Mouse (Mus musculus) heart, embryonic 12.5 days (tissue): Measurements from ENCODE around the gene Disc1. TPM values are rescaled to one million over a fixed set of nuclear protein-coding genes. Genes with fewer than 3 reads are reported as not detected.

Experiments used
- ATAC-seq: fragments of 200-750 bp; cut with Nextera tagmentation; 2 replicates; pipeline ENCODE4 v1.8.0; 2017; ENCODE audit warnings: moderate TSS enrichment, moderate library complexity; ENCODE audit not compliant: insufficient number of reproducible peaks, low FRiP score
- H3K27ac ChIP-seq: fragments of 300-500 bp; sonication (generic); 2 replicates; pipeline ENCODE4 v1.5.1; 2016; ENCODE audit warnings: mild to moderate bottlenecking, moderate library complexity; ENCODE audit not compliant: poor library complexity, severe bottlenecking
- H3K27me3 ChIP-seq: fragments of 300-500 bp; sonication (generic); replicated peaks from 2 replicates; pipeline ENCODE4 v1.6.1; 2016; ENCODE audit warnings: mild to moderate bottlenecking, moderate library complexity
- H3K36me3 ChIP-seq: fragments of 300-500 bp; sonication (generic); 2 replicates; pipeline ENCODE4 v1.6.1; 2016; ENCODE audit warnings: mild to moderate bottlenecking, moderate library complexity
- H3K4me1 ChIP-seq: fragments of 300-500 bp; sonication (generic); replicated peaks from 2 replicates; pipeline ENCODE4 v1.6.1; 2016; ENCODE audit warnings: mild to moderate bottlenecking
- H3K4me2 ChIP-seq: fragments of 300-500 bp; sonication (generic); 2 replicates; pipeline ENCODE4 v1.6.1; 2016; ENCODE audit warnings: mild to moderate bottlenecking, moderate library complexity
- H3K4me3 ChIP-seq: fragments of 300-500 bp; sonication (generic); 2 replicates; pipeline ENCODE4 v1.5.1; 2016; ENCODE audit warnings: mild to moderate bottlenecking
- H3K9ac ChIP-seq: fragments of 300-500 bp; sonication (generic); 2 replicates; pipeline ENCODE4 v1.6.1; 2016; ENCODE audit warnings: mild to moderate bottlenecking, moderate library complexity
- H3K9me3 ChIP-seq: fragments of 300-500 bp; sonication (generic); replicated peaks from 2 replicates; pipeline ENCODE4 v1.6.1; 2016; ENCODE audit warnings: mild to moderate bottlenecking, moderate library complexity
- WGBS: fragments of 180-500 bp; shearing (Covaris S2); methylation state at CpG from one replicate; pipeline ENCODE4 v1.1.7; 2016; 5-methylcytosine and 5-hydroxymethylcytosine counted together
- polyA plus RNA-seq: library from polyadenylated mRNA; unstranded; fragments of >200 nt; fragmentation: Nextera tagmentation; extraction: Ambion mirVana; gene quantifications from 2 replicates; pipeline ENCODE4 v1.2.1, GENCODE M21; 2016

Gene Disc1
- polyA plus RNA-seq, 1 experiment from 2014 or later: 2.3 TPM

- 77% methylated on average over 13 of the region's 13 CpGs for WGBS
- no peaks in the 10 kb centered on the region for H3K27me3 ChIP-seq
- no peak for ATAC-seq
- no peak overlapping the region for H3K4me3 ChIP-seq
- no peak overlapping the region for H3K4me2 ChIP-seq
- H3K9me3 ChIP-seq: no peaks in the 10 kb centered on the region
- no peak overlapping the region for H3K27ac ChIP-seq
- H3K9ac ChIP-seq: no peak overlapping the region
- peaks cover 61% of the 10 kb centered on the region for H3K4me1 ChIP-seq
- H3K36me3 ChIP-seq: no peaks in the 10 kb centered on the region
Observed at GRCm38 (mm10) chr8:125200273-125200863, 146.4 kb downstream of the Disc1 start.

DNA sequence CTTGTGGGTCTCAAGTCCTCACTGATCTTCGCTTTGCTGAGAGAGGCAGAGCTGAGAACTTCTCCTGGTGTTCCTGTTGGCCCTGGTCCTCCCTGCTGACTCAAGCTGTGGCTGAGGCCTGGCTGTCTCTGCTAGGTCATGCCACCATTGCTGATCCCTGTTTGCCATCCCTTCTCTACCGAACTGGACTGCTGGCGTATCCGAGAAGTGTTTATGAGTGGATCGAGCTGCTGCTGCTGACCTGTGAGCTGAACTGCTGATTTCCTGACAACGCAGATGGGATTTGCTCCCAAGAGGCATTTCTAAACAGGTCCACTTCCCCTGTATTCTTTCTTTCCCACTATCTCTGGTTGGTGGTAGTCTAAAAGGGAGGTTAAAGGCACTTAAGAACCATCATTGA, 147.7 kb downstream of the Disc1 start:
- H3K4me3 ChIP-seq: no peak overlapping the region
- 67% methylated on average over 6 of the region's 6 CpGs for WGBS
- H3K9ac ChIP-seq: no peak overlapping the region
- no peaks in the 10 kb centered on the region for H3K27me3 ChIP-seq
- no peak for ATAC-seq
- H3K9me3 ChIP-seq: no peaks in the 10 kb centered on the region
- H3K27ac ChIP-seq: no peak overlapping the region
- peaks cover 53% of the 10 kb centered on the region for H3K4me1 ChIP-seq
- no peaks in the 10 kb centered on the region for H3K36me3 ChIP-seq
- no peak overlapping the region for H3K4me2 ChIP-seq

GRCm38 (mm10) chr8:125203016-125203415, 149.0 kb downstream of the Disc1 start:
- Histone ChIP-seq H3K4me1 (peaks cover 49% of the 10 kb centered on the region), H3K36me3 (no peaks in the 10 kb centered on the region), H3K4me3 (no peak overlapping the region), H3K4me2 (no peak overlapping the region), H3K27ac (0 out of 2 replicates have a peak overlapping the region, but pooled peaks have one; percentile 14), H3K27me3 (no peaks in the 10 kb centered on the region), H3K9ac (no peak overlapping the region), H3K9me3 (no peaks in the 10 kb centered on the region)
- no peak for ATAC-seq
- WGBS: 57% methylated on average over 9 of the region's 9 CpGs

DNA sequence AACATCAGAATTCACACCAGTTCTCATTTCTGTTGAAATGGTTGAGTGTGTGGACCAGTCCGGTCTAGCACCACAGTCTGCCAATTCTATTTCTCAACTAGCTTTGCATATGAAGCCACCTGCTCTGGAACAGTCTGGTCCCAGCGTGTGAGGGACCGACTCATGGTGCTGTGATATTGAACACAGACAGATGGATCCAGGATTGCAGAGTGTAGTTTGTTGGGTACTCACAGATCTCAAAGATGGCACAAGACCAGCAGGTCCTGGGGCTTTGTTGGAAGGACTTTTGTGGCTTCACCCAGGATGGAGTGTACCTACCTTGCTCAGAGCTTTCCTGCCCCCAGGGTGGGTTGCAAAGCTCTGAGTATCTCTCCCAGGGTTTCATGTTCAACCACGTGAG, 151.6 kb downstream of the Disc1 start:
- WGBS: 87% methylated on average over 4 of the region's 4 CpGs
- Histone ChIP-seq H3K27ac (no peak overlapping the region), H3K9ac (no peak overlapping the region)

DNA sequence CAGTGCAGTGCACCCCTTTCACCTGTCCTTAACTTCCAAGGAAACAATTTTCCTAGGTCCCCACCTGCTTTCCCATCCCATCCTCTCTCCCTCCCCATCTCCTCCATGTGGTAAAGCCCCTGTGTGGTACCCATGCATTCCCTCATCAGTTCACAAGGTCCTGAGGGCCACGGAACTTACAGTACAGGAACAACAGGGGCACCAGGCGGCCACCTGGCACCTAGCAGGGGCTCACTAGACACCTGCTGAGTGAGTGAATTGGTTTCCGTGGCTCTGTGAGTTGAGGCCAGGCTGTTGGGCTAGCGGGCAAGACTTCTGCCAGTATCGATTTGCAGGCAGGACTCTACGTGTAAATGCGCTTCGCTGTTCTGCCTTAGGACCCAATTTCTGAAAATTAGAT, 152.4 kb downstream of the Disc1 start:
- Histone ChIP-seq H3K4me3 (no peak overlapping the region), H3K4me2 (no peak overlapping the region), H3K27me3 (no peaks in the 10 kb centered on the region), H3K27ac (no peak overlapping the region), H3K36me3 (no peaks in the 10 kb centered on the region), H3K9me3 (no peaks in the 10 kb centered on the region), H3K4me1 (peaks cover 30% of the 10 kb centered on the region), H3K9ac (no peak overlapping the region)
- WGBS: 74% methylated on average over 8 of the region's 8 CpGs
- ATAC-seq: no peak

More for the DNA sequence above, 151.6 kb downstream of the Disc1 start:
- no peaks in the 10 kb centered on the region for H3K36me3 ChIP-seq
- H3K4me2 ChIP-seq: no peak overlapping the region
- H3K9me3 ChIP-seq: no peaks in the 10 kb centered on the region
- H3K27me3 ChIP-seq: no peaks in the 10 kb centered on the region
- no peak for ATAC-seq
- no peak overlapping the region for H3K4me3 ChIP-seq
- peaks cover 35% of the 10 kb centered on the region for H3K4me1 ChIP-seq

DNA sequence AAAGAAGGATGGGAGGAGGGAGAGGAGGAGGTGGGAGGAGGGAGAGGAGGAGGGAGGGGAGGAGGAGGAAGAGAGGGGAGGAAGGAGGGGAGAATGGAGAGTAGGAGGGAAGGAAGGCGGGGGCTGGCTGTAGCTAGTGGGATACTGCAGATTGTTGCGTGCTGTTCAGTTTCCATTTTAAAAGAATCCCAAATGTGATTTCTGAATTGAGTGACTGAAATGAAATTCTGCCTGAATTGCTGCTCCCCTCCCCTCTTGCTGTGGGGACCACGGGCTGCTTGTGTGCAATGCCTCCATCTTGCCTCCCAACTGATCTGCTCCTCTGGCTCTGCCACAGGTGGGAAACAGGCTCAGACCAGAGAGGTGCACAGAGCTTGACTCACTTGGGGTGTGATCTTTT, 153.0 kb downstream of the Disc1 start:
- peaks cover 27% of the 10 kb centered on the region for H3K4me1 ChIP-seq
- no peak for ATAC-seq
- no peaks in the 10 kb centered on the region for H3K9me3 ChIP-seq
- no peak overlapping the region for H3K4me2 ChIP-seq
- no peak overlapping the region for H3K9ac ChIP-seq
- H3K4me3 ChIP-seq: no peak overlapping the region
- no peak overlapping the region for H3K27ac ChIP-seq
- no peaks in the 10 kb centered on the region for H3K27me3 ChIP-seq
- no peaks in the 10 kb centered on the region for H3K36me3 ChIP-seq
- WGBS: 88% methylated on average over 3 of the region's 3 CpGs

DNA sequence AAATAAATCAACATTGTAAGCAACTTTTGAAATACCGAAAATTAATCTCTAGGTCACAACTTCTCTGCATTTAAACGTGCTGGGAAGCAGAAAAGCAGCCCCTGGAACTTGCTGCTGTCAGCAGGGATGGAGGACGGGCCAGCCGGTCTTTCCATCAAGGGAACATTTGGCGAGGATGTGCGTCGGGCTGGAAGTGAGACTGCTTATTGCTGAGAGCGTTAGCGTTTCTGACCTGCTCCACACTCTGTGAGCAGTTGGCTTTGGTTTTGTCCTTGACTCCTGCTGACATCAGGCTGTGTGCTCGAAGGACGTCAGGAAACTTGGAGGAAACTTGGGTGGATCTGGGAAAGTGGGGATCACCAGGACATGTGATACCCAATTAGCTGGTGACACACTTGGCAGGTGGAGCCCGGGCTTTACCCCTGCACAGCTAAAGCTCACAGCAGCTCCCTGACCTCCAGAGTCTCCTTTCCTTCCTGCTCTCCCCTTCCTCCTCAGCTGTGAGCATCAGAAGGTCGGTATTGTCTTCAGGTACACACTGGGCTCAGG, 158.7 kb downstream of the Disc1 start:
- Histone ChIP-seq H3K9ac (no peak overlapping the region), H3K4me2 (no peak overlapping the region), H3K4me1 (peaks cover 16% of the 10 kb centered on the region), H3K9me3 (no peaks in the 10 kb centered on the region), H3K27ac (no peak overlapping the region), H3K27me3 (no peaks in the 10 kb centered on the region), H3K36me3 (no peaks in the 10 kb centered on the region), H3K4me3 (no peak overlapping the region)
- ATAC-seq: no peak
- 68% methylated on average over 13 of the region's 13 CpGs for WGBS

- H3K4me1 ChIP-seq: peaks cover 38% of the 10 kb centered on the region
- H3K9me3 ChIP-seq: no peaks in the 10 kb centered on the region
- no peak overlapping the region for H3K27ac ChIP-seq
- H3K27me3 ChIP-seq: no peaks in the 10 kb centered on the region
- WGBS: 53% methylated on average over 12 of the region's 12 CpGs
- H3K4me2 ChIP-seq: no peak overlapping the region; the same call in 1 of the 2 replicates
- no peak overlapping the region for H3K9ac ChIP-seq
- H3K4me3 ChIP-seq: no peak overlapping the region
- H3K36me3 ChIP-seq: no peaks in the 10 kb centered on the region
- no peak for ATAC-seq
Observed at GRCm38 (mm10) chr8:125217902-125218581, 164.0 kb downstream of the Disc1 start.

- H3K4me3 ChIP-seq: no peak overlapping the region
- H3K27ac ChIP-seq: no peak overlapping the region
- ATAC-seq: no peak
- H3K4me1 ChIP-seq: peaks cover 44% of the 10 kb centered on the region
- no peak overlapping the region for H3K9ac ChIP-seq
- no peaks in the 10 kb centered on the region for H3K9me3 ChIP-seq
- WGBS: 62% methylated on average over 4 of the region's 4 CpGs
- no peak overlapping the region for H3K4me2 ChIP-seq
- H3K27me3 ChIP-seq: no peaks in the 10 kb centered on the region
- no peaks in the 10 kb centered on the region for H3K36me3 ChIP-seq
Observed at GRCm38 (mm10) chr8:125218669-125219068, 164.7 kb downstream of the Disc1 start.

DNA sequence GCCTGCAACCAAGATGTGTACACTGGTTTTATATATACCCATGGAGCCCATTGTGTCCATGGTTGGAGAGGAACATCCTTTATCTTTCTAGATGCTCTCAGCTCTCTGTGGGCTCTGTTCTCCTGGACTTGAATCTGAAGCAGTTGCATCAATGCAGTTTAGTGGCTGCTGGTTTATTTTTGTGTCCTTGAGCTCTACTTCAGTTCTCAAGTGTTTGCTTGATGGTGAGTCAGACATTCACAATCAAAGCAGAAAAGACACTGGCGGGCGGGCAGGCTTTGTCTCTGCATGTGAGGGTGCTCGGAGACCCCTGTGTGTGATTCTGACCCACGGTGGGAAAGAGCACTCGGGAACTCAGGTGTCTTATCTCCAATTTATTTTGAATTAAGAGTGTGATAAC, 166.6 kb downstream of the Disc1 start:
- Histone ChIP-seq H3K36me3 (no peaks in the 10 kb centered on the region), H3K9me3 (no peaks in the 10 kb centered on the region), H3K4me1 (peaks cover 56% of the 10 kb centered on the region), H3K4me3 (no peak overlapping the region), H3K27ac (peak overlapping the region; percentile 32), H3K4me2 (no peak overlapping the region), H3K27me3 (no peaks in the 10 kb centered on the region), H3K9ac (no peak overlapping the region)
- WGBS: 53% methylated on average over 5 of the region's 5 CpGs
- no peak for ATAC-seq

DNA sequence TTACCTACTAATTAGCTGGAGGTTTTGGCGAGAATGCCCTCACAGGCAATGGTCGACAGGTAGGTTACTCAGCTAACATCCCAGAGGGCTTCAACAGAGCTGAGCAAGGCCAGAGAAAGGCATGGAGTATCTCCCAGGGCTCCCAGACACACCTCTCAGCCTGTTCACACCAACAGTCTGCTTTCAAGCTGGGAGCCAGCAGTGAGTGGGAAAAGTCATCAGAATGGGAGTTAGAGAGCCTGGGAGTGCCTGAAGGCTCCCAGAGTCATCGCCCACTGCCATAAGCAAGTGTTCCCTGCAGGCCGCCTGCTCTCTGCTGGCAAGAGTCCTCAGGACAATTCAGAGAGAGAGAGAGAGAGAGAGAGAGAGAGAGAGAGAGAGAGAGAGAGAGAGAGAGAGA, 167.1 kb downstream of the Disc1 start:
- no peaks in the 10 kb centered on the region for H3K27me3 ChIP-seq
- peak overlapping the region; percentile 32 for H3K27ac ChIP-seq
- H3K9ac ChIP-seq: no peak overlapping the region
- peaks cover 56% of the 10 kb centered on the region for H3K4me1 ChIP-seq
- no peak overlapping the region for H3K4me2 ChIP-seq
- H3K4me3 ChIP-seq: no peak overlapping the region
- no peak for ATAC-seq
- H3K9me3 ChIP-seq: no peaks in the 10 kb centered on the region
- 48% methylated on average over 4 of the region's 4 CpGs for WGBS
- H3K36me3 ChIP-seq: no peaks in the 10 kb centered on the region
